In genomic region chr7:45149545-45149944, GRCm38 (mm10) we compare ENCODE assay signal across 14 mouse cellular contexts. TPM values are rescaled to one million over a fixed set of nuclear protein-coding genes. Genes with fewer than 3 reads are reported as not detected.
DNase-seq lines count a peak whose midpoint lies in the region; ATAC-seq lines count a peak whose summit lies in the region.
"Had no signal": no experiment of that assay in that cellular context is flagged by ENCODE, and none has a peak within 500 bp of the region (broad histone marks: within the 10 kb centered on the region; RNA-seq: fewer than 3 reads in every experiment).

No protein-coding gene starts in this region.

- H3K27ac ChIP-seq in heart, embryonic 11.5 days (ENCODE audit: low read depth, low read length): no peak overlapping the region
- no peak overlapping the region for H3K27ac ChIP-seq in limb, embryonic 13.5 days
- H3K27ac ChIP-seq in forebrain, embryonic 16.5 days (ENCODE audit: low read length): no peak overlapping the region
- H3K27ac ChIP-seq: embryonic facial prominence, embryonic 15.5 days; liver, embryonic 12.5 days had no signal

- H3K4me3 ChIP-seq in heart, embryonic 11.5 days (ENCODE audit: low read depth, low read length): no peak overlapping the region
- no peak overlapping the region for H3K4me3 ChIP-seq in limb, embryonic 13.5 days
- H3K4me3 ChIP-seq in forebrain, embryonic 16.5 days (replicated peaks; ENCODE audit: low read length): no peak overlapping the region
- H3K4me3 ChIP-seq: embryonic facial prominence, embryonic 15.5 days; liver, embryonic 12.5 days had no signal

- H3K9ac ChIP-seq in heart, embryonic 11.5 days (ENCODE audit: low read depth, low read length): no peak overlapping the region
- peak overlapping the region; percentile 8; the same call in 1 of the 2 replicates for H3K9ac ChIP-seq in limb, embryonic 13.5 days
- H3K9ac ChIP-seq in forebrain, embryonic 16.5 days (replicated peaks; ENCODE audit: low read depth, low read length): no peak overlapping the region
- H3K9ac ChIP-seq: embryonic facial prominence, embryonic 15.5 days; liver, embryonic 12.5 days had no signal

- WGBS in heart, embryonic 11.5 days (ENCODE audit: insufficient replicate concordance): 66% methylated on average over 6 of the region's 6 CpGs
- 72% methylated on average over 6 of the region's 6 CpGs for WGBS in limb, embryonic 13.5 days
- WGBS in forebrain, embryonic 16.5 days: 36% methylated on average over 6 of the region's 6 CpGs

- no peaks in the 10 kb centered on the region for H3K9me3 ChIP-seq in heart, embryonic 11.5 days (replicated peaks; ENCODE audit: control insufficient read depth, low read length)
- no peaks in the 10 kb centered on the region for H3K9me3 ChIP-seq in limb, embryonic 13.5 days
- no peaks in the 10 kb centered on the region for H3K9me3 ChIP-seq in forebrain, embryonic 16.5 days (ENCODE audit: control insufficient read depth, low read length)
- H3K9me3 ChIP-seq: embryonic facial prominence, embryonic 15.5 days; liver, embryonic 12.5 days had no signal

- intact Hi-C loops in left cerebral cortex, postnatal 36 days (cut with DNase I): no loop called here

- H3K4me2 ChIP-seq in heart, embryonic 11.5 days: no peak overlapping the region
- H3K4me2 ChIP-seq in limb, embryonic 13.5 days (replicated peaks): no peak overlapping the region
- no peak overlapping the region for H3K4me2 ChIP-seq in forebrain, embryonic 16.5 days (ENCODE audit: low read length)
- H3K4me2 ChIP-seq: embryonic facial prominence, embryonic 15.5 days; liver, embryonic 12.5 days had no signal

- H3K27me3 ChIP-seq in heart, embryonic 11.5 days (ENCODE audit: control insufficient read depth, insufficient read depth, low read length): no peaks in the 10 kb centered on the region
- H3K27me3 ChIP-seq in limb, embryonic 13.5 days: no peaks in the 10 kb centered on the region
- no peaks in the 10 kb centered on the region for H3K27me3 ChIP-seq in forebrain, embryonic 16.5 days (replicated peaks; ENCODE audit: control insufficient read depth, insufficient read depth, low read length)
- H3K27me3 ChIP-seq: embryonic facial prominence, embryonic 15.5 days; liver, embryonic 12.5 days had no signal

- H3K36me3 ChIP-seq in heart, embryonic 11.5 days (ENCODE audit: control insufficient read depth, insufficient read depth, low read length): peaks cover 3% of the 10 kb centered on the region
- H3K36me3 ChIP-seq in limb, embryonic 13.5 days: peaks cover 43% of the 10 kb centered on the region
- no peaks in the 10 kb centered on the region for H3K36me3 ChIP-seq in forebrain, embryonic 16.5 days (ENCODE audit: control insufficient read depth, insufficient read depth)

- H3K4me1 ChIP-seq in heart, embryonic 11.5 days (ENCODE audit: control insufficient read depth, insufficient read depth, low read length): peaks cover 3% of the 10 kb centered on the region; the same call in 1 of the 2 replicates
- peaks cover 26% of the 10 kb centered on the region for H3K4me1 ChIP-seq in limb, embryonic 13.5 days
- peaks cover 12% of the 10 kb centered on the region for H3K4me1 ChIP-seq in forebrain, embryonic 16.5 days (replicated peaks; ENCODE audit: control insufficient read depth, insufficient read depth, low read length)

- ATAC-seq in heart, embryonic 11.5 days (replicated peaks; ENCODE audit: insufficient number of reproducible peaks, low FRiP score, low TSS enrichment): no peak
- ATAC-seq in limb, embryonic 13.5 days (ENCODE audit: low FRiP score, low read depth): no peak
- no peak for ATAC-seq in forebrain, embryonic 16.5 days
- ATAC-seq: CD4-positive, CD25-positive, alpha-beta regulatory T cell, adult 4 months; liver, embryonic 12.5 days; midbrain, embryonic 16.5 days had no signal

- peak; percentile 69 to 78 for DNase-seq in heart, adult 18-20 months
- DNase-seq in urinary bladder, postnatal 14 days (ENCODE audit: low spot score): peak; percentile 46
- DNase-seq in urinary bladder, postnatal 25 days (ENCODE audit: low spot score): no peak
- no peak for DNase-seq in left cerebral cortex, postnatal 36 days (ENCODE audit: low spot score in 2 of 2)
- no peak for DNase-seq in layer of hippocampus, postnatal 36 days
- DNase-seq: cerebellum, adult 8-10 months had no signal

RNA-seq across cellular contexts. Expression of gene Pih1d1, which starts 4.6 kb away (rescaled TPM):
- 10 to 100 TPM; 35.5 to 42.7 TPM for total RNA-seq in heart, adult 18-20 months (2021)
- 99.1 and 99.6 TPM in 2 replicates for polyA plus RNA-seq in heart, embryonic 11.5 days (2014; fragmentation: Nextera tagmentation; extraction: Ambion mirVana)
- polyA plus RNA-seq in limb, embryonic 13.5 days (2015; fragmentation: Nextera tagmentation; extraction: Ambion mirVana): 86.9 and 87.1 TPM in 2 replicates
- 10 to 100 TPM; 44.8 to 53.6 TPM for total RNA-seq in left cerebral cortex, postnatal 36 days (2021)
- polyA plus RNA-seq in forebrain, embryonic 16.5 days (2015; fragmentation: Nextera tagmentation; extraction: Ambion mirVana): 84.2 and 90.2 TPM in 2 replicates
- 10 to 100 TPM; 44.5 to 46.8 TPM for total RNA-seq in layer of hippocampus, postnatal 36 days (2021)

RNA-seq across cellular contexts. Expression of gene Aldh16a1, which starts 4.8 kb away (rescaled TPM):
- total RNA-seq in heart, adult 18-20 months (2021): 10 to 100 TPM; 21.5 to 26.8 TPM
- 28.7 and 28.9 TPM in 2 replicates for polyA plus RNA-seq in heart, embryonic 11.5 days (2014; fragmentation: Nextera tagmentation; extraction: Ambion mirVana)
- polyA plus RNA-seq in limb, embryonic 13.5 days (2015; fragmentation: Nextera tagmentation; extraction: Ambion mirVana): 45.1 and 46.4 TPM in 2 replicates
- 10 to 100 TPM; 12.2 to 21.5 TPM for total RNA-seq in left cerebral cortex, postnatal 36 days (2021)
- polyA plus RNA-seq in forebrain, embryonic 16.5 days (2015; fragmentation: Nextera tagmentation; extraction: Ambion mirVana): 19.3 and 20.9 TPM in 2 replicates
- 10 to 100 TPM; 10.5 to 18.0 TPM for total RNA-seq in layer of hippocampus, postnatal 36 days (2021)

RNA-seq across cellular contexts. Expression of gene Flt3l, which starts 13.3 kb away (rescaled TPM):
- total RNA-seq in heart, adult 18-20 months (2021): 1 to 10 TPM; 2.7 to 5.3 TPM
- 1.6 and 2.5 TPM in 2 replicates for polyA plus RNA-seq in heart, embryonic 11.5 days (2014; fragmentation: Nextera tagmentation; extraction: Ambion mirVana)
- polyA plus RNA-seq in limb, embryonic 13.5 days (2015; fragmentation: Nextera tagmentation; extraction: Ambion mirVana): 1.0 and 1.2 TPM in 2 replicates
- 1 to 10 TPM; 3.7 to 6.1 TPM for total RNA-seq in left cerebral cortex, postnatal 36 days (2021)
- polyA plus RNA-seq in forebrain, embryonic 16.5 days (2015; fragmentation: Nextera tagmentation; extraction: Ambion mirVana): 1.1 and 1.4 TPM in 2 replicates
- total RNA-seq in layer of hippocampus, postnatal 36 days (2021): 10 to 100 TPM in 1 of 2 experiments, 1 to 10 TPM in 1; 7.0 to 10.1 TPM

RNA-seq across cellular contexts. Expression of gene Gm45713, which starts 13.5 kb away (rescaled TPM):
- total RNA-seq in heart, adult 18-20 months (2021): under 1 TPM; 0.26 to 0.47 TPM
- polyA plus RNA-seq in heart, embryonic 11.5 days (2014; fragmentation: Nextera tagmentation; extraction: Ambion mirVana): 0.21 TPM in 2 replicates
- polyA plus RNA-seq in limb, embryonic 13.5 days (2015; fragmentation: Nextera tagmentation; extraction: Ambion mirVana): 0.60 and 0.75 TPM in 2 replicates
- total RNA-seq in left cerebral cortex, postnatal 36 days (2021): not detected
- polyA plus RNA-seq in forebrain, embryonic 16.5 days (2015; fragmentation: Nextera tagmentation; extraction: Ambion mirVana): not detected in 2 replicates
- total RNA-seq in layer of hippocampus, postnatal 36 days (2021): under 1 TPM in 1 of 2 experiments, not detected in 1; 0.50 TPM
- total RNA-seq: layer of hippocampus, postnatal 10 days had no signal
- polyA plus RNA-seq: CD4-positive, CD25-positive, alpha-beta regulatory T cell, adult 4 months; midbrain, embryonic 16.5 days had no signal

RNA-seq across cellular contexts. Expression of gene Slc17a7, which starts 14.2 kb away (rescaled TPM):
- total RNA-seq in heart, adult 18-20 months (2021): 10 to 100 TPM; 29.7 to 32.4 TPM
- polyA plus RNA-seq in heart, embryonic 11.5 days (2014; fragmentation: Nextera tagmentation; extraction: Ambion mirVana): 3.0 and 3.7 TPM in 2 replicates
- 0.19 and 0.23 TPM in 2 replicates for polyA plus RNA-seq in limb, embryonic 13.5 days (2015; fragmentation: Nextera tagmentation; extraction: Ambion mirVana)
- total RNA-seq in left cerebral cortex, postnatal 36 days (2021): 1,000 to 10,000 TPM; 1,276 to 1,585 TPM
- 20.1 and 22.8 TPM in 2 replicates for polyA plus RNA-seq in forebrain, embryonic 16.5 days (2015; fragmentation: Nextera tagmentation; extraction: Ambion mirVana)
- 1,000 to 10,000 TPM; 1,360 to 1,418 TPM for total RNA-seq in layer of hippocampus, postnatal 36 days (2021)
- polyA plus RNA-seq: CD4-positive, CD25-positive, alpha-beta regulatory T cell, adult 4 months; liver, embryonic 12.5 days had no signal

Comparison
In these comparisons a context has a peak if more than half of its experiments do, and no peak if none do; other contexts are left out.
1. DNase-seq: peak in heart, adult 18-20 months (2 of 2) and urinary bladder, postnatal 14 days (single experiment); none in urinary bladder, postnatal 25 days (single experiment), left cerebral cortex, postnatal 36 days (0 of 2) and layer of hippocampus, postnatal 36 days (0 of 2).